Mouse (Mus musculus) stomach, embryonic 16.5 days (tissue): ENCODE measurements around the gene Ephb2. TPM values are rescaled to one million over a fixed set of nuclear protein-coding genes. Genes with fewer than 3 reads are reported as not detected.

ENCODE experiments used
- ATAC-seq: fragments of 200-750 bp; cut with Nextera tagmentation; 2 replicates; pipeline ENCODE4 v1.8.0; 2017; ENCODE audit warnings: moderate number of reproducible peaks, moderate TSS enrichment; ENCODE audit not compliant: insufficient read depth, low FRiP score
- H3K27ac ChIP-seq: fragments of 300-500 bp; sonication (generic); 2 replicates; pipeline ENCODE4 v1.5.1; 2014; ENCODE audit warnings: low read length
- H3K27me3 ChIP-seq: fragments of 300-500 bp; sonication (generic); 2 replicates; pipeline ENCODE4 v1.6.1; 2014; ENCODE audit warnings: low read length, control low read depth, mixed read lengths; ENCODE audit not compliant: control insufficient read depth, insufficient read depth
- H3K36me3 ChIP-seq: fragments of 300-500 bp; sonication (generic); 2 replicates; pipeline ENCODE4 v1.6.1; 2014; ENCODE audit warnings: low read length; ENCODE audit not compliant: control insufficient read depth, insufficient read depth
- H3K4me1 ChIP-seq: fragments of 300-500 bp; sonication (generic); 2 replicates; pipeline ENCODE4 v1.6.1; 2014; ENCODE audit warnings: low read length, control low read depth, mixed read lengths; ENCODE audit not compliant: control insufficient read depth, insufficient read depth
- H3K4me2 ChIP-seq: fragments of 300-500 bp; sonication (generic); 2 replicates; pipeline ENCODE4 v1.6.1; 2014; ENCODE audit warnings: low read depth, low read length, mixed read lengths
- H3K4me3 ChIP-seq: fragments of 300-500 bp; sonication (generic); replicated peaks from 2 replicates; pipeline ENCODE4 v1.5.1; 2014; ENCODE audit warnings: mild to moderate bottlenecking, low read length
- H3K9ac ChIP-seq: fragments of 300-500 bp; sonication (generic); 2 replicates; pipeline ENCODE4 v1.6.1; 2014; ENCODE audit warnings: low read length
- H3K9me3 ChIP-seq: fragments of 300-500 bp; sonication (generic); replicated peaks from 2 replicates; pipeline ENCODE4 v1.6.1; 2016; ENCODE audit warnings: low read length, control low read depth; ENCODE audit not compliant: control insufficient read depth
- WGBS: fragments of 180-500 bp; shearing (Covaris S2); extraction: QIAGEN DNeasy Blood & Tissue Kit; methylation state at CpG from one replicate; pipeline ENCODE4 v1.1.7; 2014; 5-methylcytosine and 5-hydroxymethylcytosine counted together
- polyA plus RNA-seq: library from polyadenylated mRNA; unstranded; fragments of >200 nt; fragmentation: Nextera tagmentation; extraction: Ambion mirVana; gene quantifications from 2 replicates; pipeline ENCODE4 v1.2.1, GENCODE M21; 2015

The Ephb2 gene
- polyA plus RNA-seq, 1 experiment from 2014 or later: 3.8 TPM

GRCm38 (mm10) chr4:136833619-136834351, 2.0 kb downstream of the Ephb2 start:
- peak overlapping the region; percentile 91; the same call in 1 of the 2 replicates for H3K27ac ChIP-seq
- no peaks in the 10 kb centered on the region for H3K36me3 ChIP-seq
- peak overlapping the region; percentile 80 for H3K4me3 ChIP-seq
- peak overlapping the region; percentile 96 for H3K4me2 ChIP-seq
- 39% methylated on average over 21 of the region's 21 CpGs for WGBS
- peak overlapping the region; percentile 90 for H3K9ac ChIP-seq
- no peaks in the 10 kb centered on the region for H3K27me3 ChIP-seq
- H3K9me3 ChIP-seq: no peaks in the 10 kb centered on the region
- no peak for ATAC-seq
- peaks cover 67% of the 10 kb centered on the region for H3K4me1 ChIP-seq

GRCm38 (mm10) chr4:136832559-136833232, 3.1 kb downstream of the Ephb2 start:
- Histone ChIP-seq H3K9ac (0 out of 2 replicates have a peak overlapping the region, but pooled peaks have one; percentile 27), H3K27me3 (no peaks in the 10 kb centered on the region), H3K4me3 (no peak overlapping the region), H3K9me3 (no peaks in the 10 kb centered on the region), H3K36me3 (no peaks in the 10 kb centered on the region), H3K4me1 (peaks cover 63% of the 10 kb centered on the region), H3K4me2 (no peak overlapping the region), H3K27ac (no peak overlapping the region; the same call in 1 of the 2 replicates)
- no peak for ATAC-seq
- WGBS: 59% methylated on average over 16 of the region's 16 CpGs

- H3K36me3 ChIP-seq: no peaks in the 10 kb centered on the region
- H3K4me1 ChIP-seq: peaks cover 53% of the 10 kb centered on the region
- no peak overlapping the region for H3K27ac ChIP-seq
- 0 out of 2 replicates have a peak overlapping the region, but pooled peaks have one; percentile 31 for H3K4me2 ChIP-seq
- ATAC-seq: no peak
- no peak overlapping the region for H3K4me3 ChIP-seq
- WGBS: 65% methylated on average over 9 of the region's 9 CpGs
- H3K27me3 ChIP-seq: no peaks in the 10 kb centered on the region
- H3K9me3 ChIP-seq: no peaks in the 10 kb centered on the region
- H3K9ac ChIP-seq: no peak overlapping the region
Measured at GRCm38 (mm10) chr4:136830272-136830823, 5.4 kb downstream of the Ephb2 start.

GRCm38 (mm10) chr4:136829837-136830236, 6.0 kb downstream of the Ephb2 start:
- Histone ChIP-seq H3K27me3 (no peaks in the 10 kb centered on the region), H3K4me2 (peak overlapping the region; percentile 31; the same call in 1 of the 2 replicates), H3K9ac (no peak overlapping the region), H3K36me3 (no peaks in the 10 kb centered on the region), H3K9me3 (no peaks in the 10 kb centered on the region), H3K4me3 (no peak overlapping the region), H3K4me1 (peaks cover 52% of the 10 kb centered on the region), H3K27ac (peak overlapping the region; percentile 76)
- 28% methylated on average over 9 of the region's 9 CpGs for WGBS
- ATAC-seq: peak; percentile 72

- Histone ChIP-seq H3K4me1 (peaks cover 43% of the 10 kb centered on the region), H3K4me3 (no peak overlapping the region), H3K4me2 (peak overlapping the region; percentile 31; the same call in 1 of the 2 replicates), H3K36me3 (no peaks in the 10 kb centered on the region), H3K27me3 (no peaks in the 10 kb centered on the region), H3K9ac (peak overlapping the region; percentile 52), H3K9me3 (no peaks in the 10 kb centered on the region), H3K27ac (peak overlapping the region; percentile 76)
- ATAC-seq: 0 out of 2 replicates have a peak, but pooled peaks have one; percentile 9
- 30% methylated on average over 11 of the region's 11 CpGs for WGBS
Measured at GRCm38 (mm10) chr4:136828664-136829569, 6.9 kb downstream of the Ephb2 start.

GRCm38 (mm10) chr4:136824935-136825552, 10.7 kb downstream of the Ephb2 start:
- Histone ChIP-seq H3K36me3 (no peaks in the 10 kb centered on the region), H3K27me3 (no peaks in the 10 kb centered on the region), H3K9ac (no peak overlapping the region), H3K27ac (no peak overlapping the region), H3K9me3 (no peaks in the 10 kb centered on the region), H3K4me2 (no peak overlapping the region), H3K4me3 (no peak overlapping the region), H3K4me1 (peaks cover 20% of the 10 kb centered on the region)
- WGBS: 61% methylated on average over 18 of the region's 18 CpGs
- ATAC-seq: no peak

- H3K4me2 ChIP-seq: no peak overlapping the region
- H3K4me3 ChIP-seq: no peak overlapping the region
- no peak overlapping the region for H3K9ac ChIP-seq
- no peaks in the 10 kb centered on the region for H3K9me3 ChIP-seq
- WGBS: 46% methylated on average over 10 of the region's 10 CpGs
- no peaks in the 10 kb centered on the region for H3K27me3 ChIP-seq
- no peaks in the 10 kb centered on the region for H3K36me3 ChIP-seq
- 0 out of 2 replicates have a peak overlapping the region, but pooled peaks have one; percentile 0 for H3K27ac ChIP-seq
- 0 out of 2 replicates have a peak, but pooled peaks have one; percentile 38 for ATAC-seq
- peaks cover 12% of the 10 kb centered on the region for H3K4me1 ChIP-seq
Measured at GRCm38 (mm10) chr4:136820069-136820522, 15.7 kb downstream of the Ephb2 start.

- H3K9ac ChIP-seq: no peak overlapping the region
- no peak overlapping the region for H3K4me2 ChIP-seq
- H3K9me3 ChIP-seq: no peaks in the 10 kb centered on the region
- H3K27me3 ChIP-seq: no peaks in the 10 kb centered on the region
- no peaks in the 10 kb centered on the region for H3K36me3 ChIP-seq
- 27% methylated on average over 7 of the region's 7 CpGs for WGBS
- ATAC-seq: peak; percentile 26; the same call in 1 of the 2 replicates
- peaks cover 15% of the 10 kb centered on the region for H3K4me1 ChIP-seq
- no peak overlapping the region for H3K27ac ChIP-seq
- no peak overlapping the region for H3K4me3 ChIP-seq
Measured at GRCm38 (mm10) chr4:136816701-136817100, 19.1 kb downstream of the Ephb2 start.
